Mouse (Mus musculus): ENCODE measurements around the gene Fut8.

DNA sequence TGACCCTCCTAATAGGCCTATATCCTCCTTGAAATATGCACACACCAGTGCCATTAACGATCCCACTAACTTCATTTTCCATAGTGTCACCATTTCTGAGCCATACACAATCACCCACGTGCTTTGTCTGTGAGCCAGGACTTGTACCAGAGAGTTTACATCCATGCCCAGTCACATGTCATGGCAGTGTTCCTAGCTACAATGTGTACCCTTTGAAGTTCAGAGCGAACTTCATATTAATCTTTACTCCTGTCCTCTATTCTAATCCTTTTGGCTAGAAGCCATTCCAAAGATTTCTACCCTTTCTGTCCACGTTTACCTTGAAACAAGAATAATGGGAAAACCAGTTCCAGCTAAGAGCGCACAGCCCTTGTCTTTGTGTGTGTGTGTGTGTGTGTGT is 31.1 kb upstream of the Fut8 start:
- TF ChIP-seq CTCF (IDR thresholded peaks at IDR 0.05; ENCODE audit: extremely low read depth, insufficient read length, insufficient replicate concordance, low read depth, low read length) (no peak), POLR2A (IDR thresholded peaks at IDR 0.05; ENCODE audit: low read depth, low read length) (no peak)

All from small intestine, adult 2 months (tissue).